Mouse (Mus musculus) lung, postnatal 0 days (tissue): ENCODE results near the gene Mgmt. TPM values are rescaled to one million over a fixed set of nuclear protein-coding genes. Genes with fewer than 3 reads are reported as not detected.

Experiments used
- ATAC-seq: fragments of 200-750 bp; cut with Nextera tagmentation; 2 replicates; pipeline ENCODE4 v1.8.0; 2017; ENCODE audit warnings: moderate library complexity
- DNase-seq: peaks from one replicate; pipeline ENCODE4 v3.0.0-alpha.2; 2016; ENCODE audit warnings: low spot score
- H3K27ac ChIP-seq: fragments of 300-500 bp; sonication (generic); 2 replicates; pipeline ENCODE4 v1.5.1; 2014; ENCODE audit warnings: antibody characterized with exemption, mild to moderate bottlenecking, low read length, mixed read lengths
- H3K27me3 ChIP-seq: fragments of 300-500 bp; sonication (generic); replicated peaks from 2 replicates; pipeline ENCODE4 v1.6.1; 2014; ENCODE audit warnings: low read length, mixed read lengths; ENCODE audit not compliant: insufficient read depth
- H3K36me3 ChIP-seq: fragments of 300-500 bp; sonication (generic); 2 replicates; pipeline ENCODE4 v1.6.1; 2014; ENCODE audit warnings: low read length, mixed read lengths; ENCODE audit not compliant: insufficient read depth
- H3K4me1 ChIP-seq: fragments of 300-500 bp; sonication (generic); 2 replicates; pipeline ENCODE4 v1.6.1; 2014; ENCODE audit warnings: antibody characterized with exemption, low read depth, low read length, mixed read lengths; ENCODE audit not compliant: insufficient read depth
- H3K4me2 ChIP-seq: fragments of 300-500 bp; sonication (generic); replicated peaks from 2 replicates; pipeline ENCODE4 v1.6.1; 2014; ENCODE audit warnings: low read depth, mild to moderate bottlenecking, low read length, moderate library complexity, mixed read lengths
- H3K4me3 ChIP-seq: fragments of 300-500 bp; sonication (generic); 2 replicates; pipeline ENCODE4 v1.5.1; 2014; ENCODE audit warnings: low read depth, low read length
- H3K9ac ChIP-seq: fragments of 300-500 bp; sonication (generic); replicated peaks from 2 replicates; pipeline ENCODE4 v1.6.1; 2014; ENCODE audit warnings: low read depth, mild to moderate bottlenecking
- H3K9me3 ChIP-seq: fragments of 300-500 bp; sonication (generic); 2 replicates; pipeline ENCODE4 v1.6.1; 2016; ENCODE audit warnings: low read length, mixed read lengths
- CTCF ChIP-seq: IDR thresholded peaks from 2 replicates; pipeline ENCODE4 v1.5.1; 2016; ENCODE audit warnings: antibody characterized with exemption, mild to moderate bottlenecking
- EP300 ChIP-seq: IDR thresholded peaks from 2 replicates; pipeline ENCODE4 v1.6.1; 2016; ENCODE audit warnings: antibody characterized with exemption, mild to moderate bottlenecking, control low read depth
- WGBS: fragments of 180-500 bp; shearing (Covaris S2); extraction: QIAGEN DNeasy Blood & Tissue Kit; methylation state at CpG from one replicate; pipeline ENCODE4 v1.1.7; 2014; 5-methylcytosine and 5-hydroxymethylcytosine counted together
- polyA plus RNA-seq: library from polyadenylated mRNA; unstranded; fragments of >200 nt; fragmentation: Nextera tagmentation; extraction: Ambion mirVana; gene quantifications from 2 replicates; pipeline ENCODE4 v1.2.1, GENCODE M21; 2015

The Mgmt gene
- polyA plus RNA-seq, 1 experiment from 2014 or later = 1.8 TPM

- Histone ChIP-seq H3K9ac (no peak overlapping the region), H3K27ac (no peak overlapping the region), H3K9me3 (no peaks in the 10 kb centered on the region), H3K36me3 (no peaks in the 10 kb centered on the region), H3K4me1 (no peaks in the 10 kb centered on the region), H3K27me3 (no peaks in the 10 kb centered on the region), H3K4me2 (no peak overlapping the region), H3K4me3 (no peak overlapping the region)
- no peak for DNase-seq
- no peak for ATAC-seq
- no peak for TF ChIP-seq CTCF
- no peak for TF ChIP-seq EP300
- WGBS = 38% methylated on average over 9 of the region's 9 CpGs
Observed at GRCm38 (mm10) chr7:137172278-137172677, 277.9 kb downstream of the Mgmt start.
